Mouse (Mus musculus) G1E (cell line): ENCODE results near the gene Myocd.

ENCODE experiments used
- CTCF ChIP-seq: IDR thresholded peaks from 2 replicates; pipeline ENCODE4 v1.5.1; 2012; ENCODE audit warnings: low read depth, low read length, inconsistent platforms, mixed read lengths
- GATA1 ChIP-seq: IDR thresholded peaks from 2 replicates; pipeline ENCODE4 v1.6.1; 2012; ENCODE audit warnings: borderline replicate concordance, low read length, inconsistent platforms, mixed read lengths
- GATA2 ChIP-seq: IDR thresholded peaks from 2 replicates; pipeline ENCODE4 v1.6.1; 2012; ENCODE audit warnings: low read depth, low read length, inconsistent platforms, borderline replicate concordance
- POLR2AphosphoS5 ChIP-seq: IDR thresholded peaks from 2 replicates; pipeline ENCODE4 v1.6.1; 2012; ENCODE audit warnings: low read depth, low read length, inconsistent platforms; ENCODE audit not compliant: insufficient replicate concordance
- TAL1 ChIP-seq: conservative IDR thresholded peaks from 2 replicates; pipeline ENCODE4 v1.6.1; 2012; ENCODE audit warnings: low read depth, low read length, inconsistent platforms, mixed read lengths

DNA sequence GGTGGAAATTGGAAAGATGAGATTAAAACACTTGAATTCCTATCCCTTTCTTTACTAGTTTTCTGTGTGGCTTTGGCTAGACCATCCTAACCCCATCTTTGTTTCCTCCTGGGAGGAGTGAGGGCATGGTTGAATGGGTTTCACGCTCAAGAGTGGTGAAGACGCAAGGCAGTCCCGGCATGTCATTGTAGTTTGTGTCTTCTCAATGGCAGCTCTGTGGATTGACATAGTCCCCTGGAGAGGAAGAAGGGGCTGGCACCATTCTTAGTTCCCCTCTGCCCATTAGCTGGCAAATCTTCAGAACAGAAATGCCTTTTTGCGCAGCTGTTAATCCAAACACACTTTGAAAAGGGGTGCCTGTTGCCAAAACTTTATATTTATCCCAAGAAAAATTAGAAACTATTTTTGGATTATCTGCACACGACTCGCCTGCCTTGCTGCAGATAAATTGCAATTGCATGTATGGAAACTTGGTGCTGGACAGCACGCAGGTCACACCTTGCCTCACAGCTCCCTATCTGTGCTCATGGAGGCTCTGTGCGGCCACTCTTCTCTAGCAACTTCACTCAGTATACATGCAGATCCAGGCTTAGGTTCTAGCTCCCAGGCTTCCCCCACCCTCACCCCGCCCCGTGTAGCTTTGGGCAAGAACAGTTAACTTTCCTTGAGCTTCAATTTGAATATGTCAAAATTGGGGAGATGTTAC lies 24.5 kb upstream of the Myocd start:
- TF ChIP-seq CTCF (no peak), GATA1 (no peak), POLR2AphosphoS5 (no peak), TAL1 (no peak), GATA2 (no peak)
